In genomic region chr14:31387301-31387981, GRCm38 (mm10) we compare ENCODE assay signal across 10 mouse cellular contexts. TPM values are rescaled to one million over a fixed set of nuclear protein-coding genes. Genes with fewer than 3 reads are reported as not detected.
DNase-seq lines count a peak whose midpoint lies in the region; ATAC-seq and TF ChIP-seq lines count a peak whose summit lies in the region.
"Had no signal": no experiment of that assay in that cellular context is flagged by ENCODE, and none has a peak within 500 bp of the region (broad histone marks: within the 10 kb centered on the region; RNA-seq: fewer than 3 reads in every experiment).

No protein-coding gene starts in this region.

- 75% methylated on average over 11 of the region's 11 CpGs for whole genome bisulfite sequencing in limb, embryonic 14.5 days
- WGBS in limb, embryonic 10.5 days: 86% methylated on average over 11 of the region's 11 CpGs
- 83% methylated on average over 11 of the region's 11 CpGs for WGBS in midbrain, postnatal 0 days

- no peaks in the 10 kb centered on the region for H3K9me3 ChIP-seq in limb, embryonic 14.5 days (ENCODE audit: control insufficient read depth, low read length)
- H3K9me3 ChIP-seq in limb, embryonic 10.5 days (replicated peaks): no peaks in the 10 kb centered on the region
- no peaks in the 10 kb centered on the region for H3K9me3 ChIP-seq in midbrain, postnatal 0 days (ENCODE audit: low read length)
- H3K9me3 ChIP-seq: stomach, embryonic 15.5 days had no signal

- peak overlapping the region; percentile 25; the same call in 1 of the 2 replicates for H3K9ac ChIP-seq in limb, embryonic 14.5 days (ENCODE audit: low read depth, low read length, severe bottlenecking)
- H3K9ac ChIP-seq in midbrain, postnatal 0 days (replicated peaks; ENCODE audit: low read length, poor library complexity, severe bottlenecking): no peak overlapping the region
- H3K9ac ChIP-seq: stomach, embryonic 15.5 days had no signal

- H3K4me1 ChIP-seq in limb, embryonic 14.5 days (ENCODE audit: control insufficient read depth, insufficient read depth, low read length): peaks cover 20% of the 10 kb centered on the region
- peaks cover 48% of the 10 kb centered on the region for H3K4me1 ChIP-seq in limb, embryonic 10.5 days
- H3K4me1 ChIP-seq in midbrain, postnatal 0 days (ENCODE audit: insufficient read depth, low read length): no peaks in the 10 kb centered on the region

- no peak for TF ChIP-seq POLR2A in limb, embryonic 14.5 days (IDR thresholded peaks at IDR 0.05; ENCODE audit: borderline replicate concordance, extremely low read depth, insufficient read depth, insufficient read length)

- no peak for ATAC-seq in limb, embryonic 14.5 days (ENCODE audit: low FRiP score, low read depth)
- ATAC-seq in midbrain, postnatal 0 days (ENCODE audit: low FRiP score): no peak

- no peak for TF ChIP-seq CTCF in midbrain, postnatal 0 days (IDR thresholded peaks at IDR 0.05)

- no peak overlapping the region for H3K4me2 ChIP-seq in limb, embryonic 14.5 days (replicated peaks; ENCODE audit: low read depth, low read length, severe bottlenecking)
- no peak overlapping the region for H3K4me2 ChIP-seq in midbrain, postnatal 0 days (ENCODE audit: low read depth, low read length, poor library complexity, severe bottlenecking)
- H3K4me2 ChIP-seq: limb, embryonic 12.5 days; stomach, embryonic 15.5 days had no signal

- peaks cover 14% of the 10 kb centered on the region; the same call in 1 of the 2 replicates for H3K36me3 ChIP-seq in limb, embryonic 14.5 days (ENCODE audit: control insufficient read depth, insufficient read depth, low read length)
- H3K36me3 ChIP-seq in limb, embryonic 10.5 days: peaks cover 68% of the 10 kb centered on the region
- peaks cover 20% of the 10 kb centered on the region; the same call in 1 of the 2 replicates for H3K36me3 ChIP-seq in midbrain, postnatal 0 days (ENCODE audit: insufficient read depth, low read length)
- H3K36me3 ChIP-seq: stomach, embryonic 15.5 days had no signal

- H3K27me3 ChIP-seq in limb, embryonic 14.5 days (ENCODE audit: control insufficient read depth, insufficient read depth, low read length): no peaks in the 10 kb centered on the region
- no peaks in the 10 kb centered on the region for H3K27me3 ChIP-seq in limb, embryonic 10.5 days (ENCODE audit: low read depth, poor library complexity, severe bottlenecking)
- no peaks in the 10 kb centered on the region for H3K27me3 ChIP-seq in midbrain, postnatal 0 days (ENCODE audit: insufficient read depth, low read length)
- H3K27me3 ChIP-seq: limb, embryonic 12.5 days; stomach, embryonic 15.5 days had no signal

- no peak overlapping the region for H3K27ac ChIP-seq in limb, embryonic 14.5 days (replicated peaks; ENCODE audit: low read depth, low read length)
- H3K27ac ChIP-seq in limb, embryonic 10.5 days: no peak overlapping the region
- H3K27ac ChIP-seq in midbrain, postnatal 0 days (ENCODE audit: low read depth, low read length): no peak overlapping the region
- H3K27ac ChIP-seq: stomach, embryonic 15.5 days had no signal

- H3K4me3 ChIP-seq in limb, embryonic 14.5 days (replicated peaks; ENCODE audit: low read length): no peak overlapping the region
- H3K4me3 ChIP-seq in limb, embryonic 10.5 days: no peak overlapping the region
- H3K4me3 ChIP-seq in midbrain, postnatal 0 days (ENCODE audit: low read depth, low read length): no peak overlapping the region
- H3K4me3 ChIP-seq: limb, embryonic 12.5 days; stomach, embryonic 15.5 days had no signal

- peak; percentile 12 for DNase-seq in adrenal gland, adult 8-10 months
- DNase-seq in adrenal gland, postnatal 14 days: no peak
- DNase-seq in limb, embryonic 14.5 days (ENCODE audit: low spot score): no peak
- DNase-seq in limb, embryonic 10.5 days (ENCODE audit: low spot score): no peak
- peak; percentile 77 for DNase-seq in cerebellum, adult 9-11 months
- DNase-seq in lung, postnatal 36 days: peak; percentile 30
- DNase-seq in urinary bladder, postnatal 14 days (ENCODE audit: low spot score): no peak
- no peak for DNase-seq in midbrain, postnatal 0 days (ENCODE audit: low spot score)

RNA-seq across cellular contexts. Expression of gene Sh3bp5, which starts 48.4 kb away (rescaled TPM):
- total RNA-seq in adrenal gland, adult 8-10 months (2022): 100 to 1,000 TPM; 112 to 172 (median 115) TPM
- 123 and 142 TPM in 2 replicates for total RNA-seq in adrenal gland, postnatal 14 days (2021)
- 37.4 and 49.1 TPM in 2 replicates for polyA plus RNA-seq in limb, embryonic 14.5 days (2012; rRNA removed)
- polyA plus RNA-seq in limb, embryonic 14.5 days (2014; fragmentation: Nextera tagmentation; extraction: Ambion mirVana): 22.2 and 28.4 TPM in 2 replicates
- 43.0 and 47.9 TPM in 2 replicates for polyA plus RNA-seq in limb, embryonic 10.5 days (2016; fragmentation: Nextera tagmentation; extraction: Ambion mirVana)
- 61.7 and 76.5 TPM in 2 replicates for total RNA-seq in midbrain, postnatal 0 days (2014; rRNA removed)
- polyA plus RNA-seq in midbrain, postnatal 0 days (2015; fragmentation: Nextera tagmentation; extraction: Ambion mirVana): 141 and 165 TPM in 2 replicates

RNA-seq across cellular contexts. Expression of gene Capn7, which starts 51.0 kb away (rescaled TPM):
- 10 to 100 TPM; 42.7 to 51.4 (median 48.7) TPM for total RNA-seq in adrenal gland, adult 8-10 months (2022)
- 36.8 and 41.2 TPM in 2 replicates for total RNA-seq in adrenal gland, postnatal 14 days (2021)
- 37.3 and 44.7 TPM in 2 replicates for polyA plus RNA-seq in limb, embryonic 14.5 days (2012; rRNA removed)
- 44.1 and 45.6 TPM in 2 replicates for polyA plus RNA-seq in limb, embryonic 14.5 days (2014; fragmentation: Nextera tagmentation; extraction: Ambion mirVana)
- 22.8 and 31.1 TPM in 2 replicates for polyA plus RNA-seq in limb, embryonic 10.5 days (2016; fragmentation: Nextera tagmentation; extraction: Ambion mirVana)
- total RNA-seq in midbrain, postnatal 0 days (2014; rRNA removed): 73.7 and 84.3 TPM in 2 replicates
- polyA plus RNA-seq in midbrain, postnatal 0 days (2015; fragmentation: Nextera tagmentation; extraction: Ambion mirVana): 55.9 and 56.8 TPM in 2 replicates

Comparison
In these comparisons a context has a peak if more than half of its experiments do, and no peak if none do; other contexts are left out.
1. DNase-seq: peak in adrenal gland, adult 8-10 months (single experiment), cerebellum, adult 9-11 months (single experiment) and lung, postnatal 36 days (single experiment); none in adrenal gland, postnatal 14 days (single experiment), limb, embryonic 14.5 days (single experiment), limb, embryonic 10.5 days (single experiment), urinary bladder, postnatal 14 days (single experiment) and midbrain, postnatal 0 days (single experiment).